Mouse (Mus musculus) MEL-GATA-1-ER (cell line): ENCODE measurements around the gene Phf12.

Experiments
- DNase-seq: peaks from one replicate; pipeline ENCODE4 v3.0.0-alpha.2; 2012; ENCODE audit warnings: low read depth; ENCODE audit errors: extremely low read depth

Gene Phf12

DNA sequence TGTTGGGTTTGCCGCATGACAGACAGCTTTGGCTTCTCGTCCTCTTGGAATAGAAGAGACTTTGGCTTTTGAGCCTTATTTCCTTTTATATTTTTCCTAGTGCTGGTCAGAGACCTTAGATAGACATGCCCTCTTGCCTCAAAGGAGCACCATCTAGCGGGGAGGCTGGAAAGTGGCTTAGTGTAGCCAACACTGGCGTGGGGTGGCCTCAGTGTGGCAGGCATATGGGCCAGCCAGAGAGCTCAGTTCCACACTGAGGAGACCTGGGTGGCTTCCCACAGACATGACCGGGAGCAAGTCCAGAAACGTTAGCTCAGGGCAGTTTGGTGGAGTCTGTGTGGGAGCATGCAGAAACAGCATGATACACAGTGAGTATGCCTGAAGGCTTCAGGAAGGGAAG, 11.8 kb upstream of the Phf12 start:
- DNase-seq: no peak

DNA sequence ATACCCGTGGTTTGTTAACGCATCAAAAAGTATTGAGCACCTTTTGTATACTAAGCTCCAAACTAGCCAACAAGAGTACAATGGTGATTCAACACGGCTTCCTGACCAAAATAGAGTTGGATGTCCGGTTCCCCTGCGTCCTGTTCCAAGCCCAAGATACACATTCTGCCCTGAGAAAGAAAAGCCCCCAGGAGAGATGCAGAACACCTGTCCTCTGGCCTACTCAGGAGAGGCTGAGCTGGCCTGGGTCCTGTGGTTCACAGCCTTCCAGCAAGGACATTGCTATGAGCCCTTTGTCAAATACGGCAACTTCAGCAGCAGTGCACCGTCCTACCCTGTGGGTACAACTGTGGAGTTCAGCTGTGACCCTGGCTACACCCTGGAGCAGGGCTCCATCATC, 9.0 kb upstream of the Phf12 start:
- no peak for DNase-seq

DNA sequence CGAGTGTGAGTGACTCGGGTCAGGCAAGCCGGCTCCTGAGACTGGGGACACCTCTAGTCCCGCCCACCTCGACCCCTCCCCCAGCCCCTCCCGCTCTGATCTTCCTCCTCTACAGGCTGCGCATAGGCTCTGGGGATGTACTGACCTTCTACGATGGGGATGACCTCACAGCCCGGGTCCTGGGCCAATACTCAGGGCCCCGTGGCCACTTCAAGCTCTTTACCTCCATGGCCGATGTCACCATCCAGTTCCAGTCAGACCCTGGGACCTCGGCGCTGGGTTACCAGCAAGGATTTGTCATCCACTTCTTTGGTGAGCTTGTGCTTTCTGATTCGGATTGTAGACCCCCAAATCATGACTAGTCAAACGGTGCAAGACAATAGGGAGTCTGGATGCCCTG, 8.2 kb upstream of the Phf12 start:
- DNase-seq: no peak

DNA sequence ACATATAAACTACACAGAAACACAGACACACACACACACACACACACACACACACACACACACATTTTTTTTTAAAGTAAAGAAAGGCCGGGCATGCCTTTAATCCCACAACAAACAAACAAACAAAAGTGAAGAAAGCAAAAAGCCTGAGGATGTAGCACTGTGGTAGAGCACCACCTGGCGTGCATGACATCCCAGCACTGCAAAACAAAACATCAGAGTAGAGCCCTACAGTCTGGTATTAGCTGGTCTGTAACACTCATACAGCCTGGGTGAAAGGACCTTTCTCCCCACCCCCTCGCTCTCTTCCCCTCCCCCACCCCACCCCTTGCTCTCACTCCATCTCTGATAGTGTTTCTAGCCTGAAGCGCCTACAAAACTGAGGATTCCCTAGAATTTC, 6.7 kb upstream of the Phf12 start:
- DNase-seq: no peak

DNA sequence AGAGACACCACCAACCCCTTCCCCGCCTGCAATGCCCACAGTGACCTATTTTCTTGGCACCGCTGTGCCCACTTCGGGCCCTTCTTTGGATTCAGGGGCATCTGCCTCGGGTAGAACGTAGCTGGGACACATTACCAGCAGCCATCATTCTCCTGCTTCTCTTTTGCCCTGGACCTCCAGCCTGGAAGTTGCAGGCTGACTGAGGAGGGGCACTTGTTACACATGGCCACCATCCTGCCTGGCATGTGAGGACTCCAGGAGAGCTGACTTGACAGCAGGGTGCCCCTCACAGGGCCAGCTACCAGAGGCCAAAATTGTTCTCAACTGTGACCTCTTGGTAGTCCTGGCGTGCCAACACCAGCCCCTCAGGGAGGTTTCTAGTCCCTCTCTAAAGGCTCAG, 4.4 kb upstream of the Phf12 start:
- DNase-seq: no peak

DNA sequence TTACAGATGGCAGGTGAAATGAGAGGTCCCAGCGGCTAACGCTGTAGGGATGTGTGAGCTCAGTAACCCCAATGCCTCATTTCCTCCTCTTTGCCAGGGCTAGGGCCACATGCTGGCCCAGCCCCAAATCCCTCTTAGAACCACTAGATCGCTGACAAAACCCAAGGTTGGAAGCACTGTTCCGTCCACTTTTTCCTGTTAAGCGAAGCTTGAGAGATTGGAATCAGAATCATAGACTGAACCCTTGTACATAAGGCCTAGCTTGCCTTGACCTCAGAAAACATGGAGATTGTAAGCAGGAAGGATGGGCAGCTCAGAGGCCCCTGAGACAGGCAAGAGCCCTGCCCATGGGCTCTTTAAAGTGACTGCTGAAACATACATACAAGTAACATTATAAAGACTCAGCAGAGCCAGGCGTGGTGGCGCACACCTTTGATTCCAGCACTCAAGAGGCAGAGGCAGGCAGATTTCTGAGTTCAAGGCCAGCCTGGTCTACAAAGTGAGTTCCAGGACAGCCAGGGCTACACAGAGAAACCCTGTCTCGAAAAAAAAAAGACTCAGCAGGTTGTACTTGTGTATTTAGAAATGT, 3.2 kb upstream of the Phf12 start:
- DNase-seq: no peak

DNA sequence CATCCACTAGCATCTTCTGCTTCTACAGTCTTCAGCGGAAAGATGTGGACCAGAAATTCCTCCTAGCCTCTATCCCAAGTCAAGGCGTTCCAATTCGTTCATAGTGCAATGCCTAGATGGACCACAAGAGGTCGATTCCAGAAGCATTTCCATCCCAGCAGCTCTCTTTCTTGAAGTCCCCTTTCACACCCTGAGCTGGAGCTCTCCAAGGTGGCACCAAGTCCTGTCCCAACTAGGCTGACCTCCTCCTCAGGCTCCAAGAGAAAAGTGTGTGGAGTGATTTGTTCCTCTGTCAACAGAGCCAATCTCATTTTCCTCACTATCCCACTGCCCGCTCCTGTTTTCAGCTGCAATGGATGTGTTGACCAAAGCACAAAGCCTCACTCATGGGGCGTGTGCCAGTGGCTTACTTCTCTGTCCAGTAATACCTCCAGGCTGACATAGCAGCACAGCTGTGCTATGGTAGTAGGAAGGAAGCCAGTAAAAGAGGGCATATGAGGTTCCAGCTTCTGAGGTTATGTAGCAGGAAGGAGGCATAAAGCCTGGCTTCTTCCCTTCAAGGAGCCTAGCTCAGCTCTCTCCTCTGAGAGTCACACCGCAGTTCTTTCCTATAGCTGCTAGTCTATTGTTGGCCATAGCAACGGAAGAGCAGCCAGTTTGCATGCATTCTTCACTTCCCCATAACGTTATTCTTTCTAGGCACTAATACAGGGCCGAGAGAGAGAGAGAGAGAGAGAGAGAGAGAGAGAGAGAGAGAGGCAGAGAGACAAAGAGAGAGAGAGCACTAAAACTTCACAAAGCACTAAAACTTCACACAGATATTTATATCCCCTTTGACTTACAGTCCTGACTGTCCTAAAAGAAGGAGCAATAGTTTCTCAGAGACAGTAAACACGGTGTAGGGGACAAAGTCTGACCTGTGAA, 2.0 kb upstream of the Phf12 start:
- DNase-seq: peak; percentile 70

DNA sequence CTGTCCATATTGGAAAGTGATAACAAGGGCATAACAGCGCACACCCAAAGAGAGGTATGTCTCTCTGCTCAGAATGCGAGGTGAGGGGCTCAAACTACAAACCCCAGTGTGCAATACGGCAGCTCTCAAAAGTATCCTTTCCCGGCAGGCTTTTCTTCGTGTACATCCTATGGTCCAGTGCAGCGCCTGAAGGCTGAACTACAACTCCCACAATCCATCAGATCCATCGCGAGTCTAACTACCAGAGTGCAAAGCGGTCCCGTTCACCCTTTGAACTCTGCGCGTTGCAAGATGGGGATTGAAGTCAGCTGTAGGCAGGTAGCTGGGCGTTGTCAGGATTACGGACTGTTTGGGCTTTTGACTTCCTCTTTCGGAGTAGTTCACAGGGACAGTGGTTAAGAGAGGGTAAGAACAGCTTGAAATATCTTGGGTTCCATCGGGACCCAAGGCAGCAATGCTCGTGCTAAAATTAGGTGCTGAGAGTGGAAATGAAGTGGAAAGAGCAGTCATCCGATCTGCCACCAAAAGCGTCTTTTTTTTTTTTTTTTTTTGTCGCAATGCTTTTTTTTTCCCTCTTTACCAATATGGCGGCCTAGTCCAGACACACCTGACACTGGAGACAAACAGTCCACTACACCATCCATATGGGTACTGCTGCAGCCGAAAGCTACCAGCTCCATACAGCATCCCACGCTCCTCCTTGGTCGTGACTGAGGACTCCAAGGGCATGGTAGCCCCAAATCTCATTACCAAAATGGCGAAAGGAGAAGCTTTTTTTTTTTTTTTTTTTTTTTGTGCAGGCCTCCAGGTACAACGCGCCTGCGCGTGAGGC, 729 bp upstream of the Phf12 start:
- peak; percentile 100 for DNase-seq

DNA sequence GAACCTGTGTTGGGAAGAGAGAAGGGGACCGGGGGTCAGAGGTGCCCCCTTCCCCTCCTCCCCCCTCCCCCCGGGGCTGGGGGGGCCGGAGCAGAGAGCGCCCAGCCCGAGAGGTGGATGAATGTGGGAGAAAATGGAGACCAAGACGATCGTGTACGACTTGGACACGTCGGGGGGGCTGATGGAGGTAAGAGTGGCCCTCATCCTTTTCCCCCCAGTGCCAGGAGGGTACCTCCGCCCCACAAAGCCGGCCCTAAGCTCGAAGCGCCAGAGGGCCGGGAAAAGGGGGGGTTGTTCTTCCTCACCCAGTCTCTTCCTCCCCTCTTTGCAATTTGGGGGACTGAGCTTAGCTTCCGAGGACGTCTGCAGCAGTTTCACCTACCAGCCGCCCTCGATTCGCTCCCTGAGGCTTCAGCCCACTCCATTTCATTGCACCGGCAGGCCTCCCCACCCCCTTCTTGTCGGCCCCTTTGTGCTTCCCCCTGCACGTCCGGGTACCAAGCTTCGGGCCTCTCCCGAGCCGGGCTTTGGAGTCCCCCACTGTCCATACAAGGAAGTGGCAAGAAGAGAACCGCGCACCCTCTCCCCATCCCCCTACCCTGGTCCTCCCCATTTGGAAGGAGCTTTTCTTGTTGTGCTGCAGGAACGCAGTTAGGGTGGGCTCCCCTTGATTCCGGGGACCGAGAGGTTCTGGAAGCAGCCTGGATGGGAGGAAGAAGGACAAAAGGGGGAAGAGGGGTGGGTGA, 810 bp downstream of the Phf12 start:
- peak; percentile 59 for DNase-seq

DNA sequence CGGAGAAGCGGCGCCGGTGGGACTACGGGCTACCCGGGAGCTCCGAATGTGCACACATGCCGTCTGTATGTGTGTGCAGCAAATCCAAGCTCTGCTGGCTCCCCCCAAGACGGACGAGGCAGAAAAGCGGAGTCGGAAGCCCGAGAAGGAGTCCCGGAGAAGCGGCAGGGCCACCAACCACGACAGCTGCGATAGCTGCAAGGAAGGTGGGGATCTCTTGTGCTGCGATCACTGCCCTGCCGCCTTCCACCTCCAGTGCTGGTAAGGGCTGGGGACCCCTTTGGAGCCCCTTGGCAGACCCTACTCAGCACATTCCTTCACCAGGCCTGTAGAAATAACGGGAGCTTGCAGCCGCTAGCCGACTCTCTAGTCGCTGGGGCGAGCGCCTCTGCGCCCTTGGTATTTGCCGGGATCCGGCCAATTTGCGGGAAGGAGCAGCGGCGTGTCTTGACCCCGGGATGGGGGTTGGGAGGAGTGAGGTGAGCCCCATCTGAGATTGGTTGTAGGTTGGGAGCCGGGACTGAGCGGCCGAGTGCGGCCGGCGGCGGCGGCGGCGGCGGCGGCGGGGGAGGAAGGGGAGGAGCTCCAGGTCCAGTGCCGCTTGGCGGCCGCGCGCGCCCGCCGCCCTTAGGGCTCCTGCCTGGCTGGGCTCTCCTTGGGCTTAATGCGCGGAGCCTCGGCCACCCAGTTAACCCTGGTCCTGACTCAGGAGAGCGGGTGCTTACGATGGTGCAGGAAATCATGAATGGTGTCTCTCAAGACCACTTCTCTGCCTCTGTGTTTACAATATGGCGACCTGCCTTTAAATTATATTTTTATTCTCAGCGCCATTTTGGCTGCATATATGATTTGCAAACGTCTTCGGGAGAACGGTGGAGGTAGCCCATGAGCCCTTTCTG, 1.6 kb downstream of the Phf12 start:
- DNase-seq: no peak

DNA sequence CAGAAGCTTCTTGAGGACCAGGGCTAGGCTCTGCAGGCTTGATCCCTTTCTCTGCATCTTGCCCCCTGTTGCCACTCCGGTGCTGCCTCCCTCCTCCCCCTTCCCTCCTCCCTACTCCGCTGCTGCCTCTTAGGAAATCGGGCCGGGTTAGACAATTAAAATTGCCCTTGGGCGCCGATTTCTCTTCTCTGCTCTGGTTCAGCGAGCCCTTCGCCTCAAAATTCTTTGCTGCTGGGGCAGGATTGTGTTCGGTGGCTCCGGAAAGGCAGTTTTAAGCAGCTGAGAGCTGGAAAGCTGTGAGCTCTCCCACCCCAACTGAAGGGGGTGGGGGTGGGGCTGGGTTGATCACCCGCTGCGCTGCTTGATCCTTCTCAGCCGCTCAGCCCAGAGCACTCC, 2.3 kb downstream of the Phf12 start:
- DNase-seq: no peak

DNA sequence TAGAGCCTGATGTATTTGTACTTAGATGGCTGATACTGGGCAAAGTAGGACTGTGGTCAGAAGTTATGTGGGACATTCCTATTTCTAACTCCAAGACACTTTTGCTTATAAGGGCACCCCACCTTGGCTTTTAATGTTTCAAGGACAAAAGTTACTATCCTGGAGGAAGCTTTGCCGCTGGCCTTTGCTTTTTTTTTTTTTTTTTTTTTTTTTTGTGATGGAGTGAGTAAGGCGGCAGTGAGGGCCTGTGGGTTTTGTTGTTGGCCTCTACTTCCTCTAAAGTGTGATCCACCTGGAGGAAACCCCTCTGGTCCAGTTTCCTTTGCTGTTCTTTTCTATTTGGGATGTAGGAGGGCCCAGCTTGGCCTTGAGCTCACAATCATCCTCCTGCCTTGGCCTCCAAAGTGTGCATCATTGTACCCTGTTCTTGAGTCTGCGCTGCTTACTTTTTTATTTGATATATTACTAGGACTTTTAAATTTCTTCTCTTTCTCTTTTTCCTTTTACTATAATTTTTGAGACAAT, 3.0 kb downstream of the Phf12 start:
- no peak for DNase-seq

DNA sequence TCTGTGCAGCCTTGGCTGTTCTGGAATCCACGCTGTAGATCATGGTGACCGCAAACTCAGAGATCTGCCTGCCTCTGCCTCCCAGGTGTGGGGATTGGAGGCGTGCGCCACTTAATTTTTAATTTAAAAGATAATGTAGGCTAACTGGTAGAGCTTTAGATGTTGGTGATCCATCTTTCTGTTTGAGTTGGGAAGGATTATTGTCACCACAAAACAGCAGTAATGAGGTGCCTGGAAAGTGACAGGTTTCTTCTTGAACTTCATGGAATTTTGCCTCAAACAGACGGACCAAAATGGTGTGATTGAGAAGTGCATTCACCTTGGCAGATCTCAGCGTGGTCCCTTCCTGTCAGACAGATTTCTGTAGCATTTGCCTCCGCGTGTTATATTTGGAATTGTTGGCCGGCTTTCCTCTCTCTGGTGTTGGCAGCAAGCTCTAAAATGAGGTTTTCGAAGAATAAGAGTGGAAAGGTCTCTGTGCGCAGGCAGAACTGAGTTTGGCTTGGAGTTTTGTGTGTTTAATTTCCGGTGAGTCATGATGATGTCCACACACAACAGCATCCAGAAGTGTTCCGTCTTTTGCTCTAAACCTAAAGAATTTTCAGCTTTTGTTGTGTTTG, 6.6 kb downstream of the Phf12 start:
- no peak for DNase-seq

DNA sequence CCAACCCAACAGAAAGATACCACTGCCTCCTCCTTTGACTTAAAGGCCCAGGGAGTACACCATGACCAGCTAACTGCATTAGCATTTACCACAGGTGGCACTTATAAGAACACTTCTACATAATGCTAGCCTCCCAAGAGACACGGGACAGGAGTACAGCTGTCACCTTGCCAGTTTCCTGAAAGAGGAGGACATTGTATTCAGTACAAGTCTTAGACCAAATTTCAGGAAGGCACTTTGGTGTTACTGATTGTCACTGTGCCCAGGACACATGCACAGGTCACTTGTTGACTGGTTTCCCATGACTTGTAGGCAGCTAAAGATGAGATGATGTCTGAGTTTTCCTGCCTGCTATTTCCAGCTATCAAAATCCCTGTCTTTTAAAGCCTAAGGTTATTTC, 13.0 kb downstream of the Phf12 start:
- no peak for DNase-seq

DNA sequence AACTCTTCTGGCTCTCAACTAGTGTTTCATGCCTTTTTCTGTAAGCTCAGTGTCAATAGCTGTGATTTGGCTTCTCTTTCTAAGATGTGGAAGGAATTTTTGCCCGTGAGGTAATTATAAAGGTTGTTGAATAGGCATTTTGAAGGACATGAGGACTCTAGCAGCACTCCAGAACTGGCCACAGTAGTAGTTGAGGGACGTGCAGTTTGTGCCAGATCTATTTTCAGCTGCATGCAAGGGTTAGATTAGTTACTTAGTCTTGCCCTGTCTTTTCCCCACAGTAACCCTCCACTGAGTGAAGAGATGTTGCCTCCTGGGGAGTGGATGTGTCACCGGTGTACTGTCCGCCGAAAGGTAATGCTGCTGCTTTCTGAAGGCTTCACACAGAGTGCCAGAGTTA, 23.9 kb downstream of the Phf12 start:
- no peak for DNase-seq

DNA sequence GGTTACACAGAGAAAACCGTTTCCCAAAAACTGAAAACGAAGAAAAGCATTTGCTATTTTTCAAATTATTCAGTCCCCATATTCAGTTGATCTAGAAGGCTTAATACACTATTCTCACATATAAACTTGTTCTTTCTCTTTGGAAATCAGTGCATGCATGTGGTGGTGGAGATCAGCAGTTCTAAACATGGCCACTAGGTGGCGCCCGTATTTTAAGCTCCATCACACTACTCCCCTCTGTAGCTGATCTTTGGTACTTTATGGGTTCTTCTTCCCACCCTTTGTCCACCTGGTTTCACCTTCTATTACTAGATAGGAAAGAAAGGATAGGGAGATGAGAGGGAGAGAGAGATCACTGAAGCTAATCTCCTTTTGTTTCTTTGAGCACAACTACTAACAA, 37.1 kb downstream of the Phf12 start:
- peak; percentile 48 for DNase-seq

DNA sequence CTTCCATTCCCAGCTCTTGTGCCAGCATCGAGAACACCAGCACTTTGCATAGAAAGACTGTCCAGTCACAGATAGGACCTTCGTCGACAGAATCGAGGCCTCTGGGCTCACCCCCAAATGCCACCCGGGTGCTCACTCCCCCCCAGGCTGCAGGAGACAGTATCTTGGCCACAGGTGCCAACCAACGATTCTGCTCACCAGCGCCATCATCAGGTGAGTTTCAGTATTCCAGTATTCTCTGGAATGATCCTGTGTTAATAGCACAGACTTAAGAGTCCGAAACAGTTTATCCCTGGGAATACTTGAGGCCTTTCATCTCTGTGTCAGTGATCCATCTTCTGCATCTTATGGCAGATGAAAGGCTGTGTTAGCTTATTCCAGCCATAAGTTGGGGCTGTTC, 41.1 kb downstream of the Phf12 start:
- DNase-seq: no peak

DNA sequence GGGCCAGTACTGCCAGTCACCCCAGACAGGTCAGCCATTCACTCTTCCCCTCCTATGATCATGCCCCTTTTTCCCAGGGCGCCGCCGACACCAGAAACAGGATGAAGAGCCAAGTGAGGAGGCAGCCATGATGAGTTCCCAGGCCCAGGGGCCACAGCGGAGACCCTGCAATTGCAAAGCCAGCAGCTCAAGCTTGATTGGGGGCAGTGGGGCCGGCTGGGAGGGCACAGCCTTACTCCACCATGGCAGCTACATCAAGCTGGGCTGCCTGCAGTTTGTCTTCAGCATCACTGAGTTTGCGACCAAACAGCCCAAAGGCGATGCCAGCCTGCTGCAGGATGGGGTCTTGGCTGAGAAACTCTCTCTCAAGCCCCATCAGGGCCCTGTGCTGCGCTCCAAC, 46.7 kb downstream of the Phf12 start:
- no peak for DNase-seq

DNA sequence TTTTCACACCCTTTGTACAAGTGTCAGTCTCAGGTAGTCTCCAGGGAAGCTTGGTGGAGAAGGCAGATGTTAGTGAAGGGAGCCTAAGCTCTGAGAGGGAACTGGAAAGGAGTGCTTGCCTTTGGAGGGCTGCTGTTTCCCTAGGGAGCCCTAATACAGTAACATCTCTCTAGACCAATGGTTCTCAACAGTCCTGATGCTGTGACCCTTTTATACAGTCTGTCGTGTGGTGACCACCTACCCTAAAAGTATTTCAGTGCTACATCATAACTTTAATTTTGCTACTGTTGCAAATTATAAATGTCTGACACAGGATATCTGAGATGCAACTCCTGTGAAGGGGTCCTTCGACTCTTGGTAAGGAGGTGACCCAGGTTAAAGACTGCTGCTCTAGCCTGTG, 48.0 kb downstream of the Phf12 start:
- no peak for DNase-seq

DNA sequence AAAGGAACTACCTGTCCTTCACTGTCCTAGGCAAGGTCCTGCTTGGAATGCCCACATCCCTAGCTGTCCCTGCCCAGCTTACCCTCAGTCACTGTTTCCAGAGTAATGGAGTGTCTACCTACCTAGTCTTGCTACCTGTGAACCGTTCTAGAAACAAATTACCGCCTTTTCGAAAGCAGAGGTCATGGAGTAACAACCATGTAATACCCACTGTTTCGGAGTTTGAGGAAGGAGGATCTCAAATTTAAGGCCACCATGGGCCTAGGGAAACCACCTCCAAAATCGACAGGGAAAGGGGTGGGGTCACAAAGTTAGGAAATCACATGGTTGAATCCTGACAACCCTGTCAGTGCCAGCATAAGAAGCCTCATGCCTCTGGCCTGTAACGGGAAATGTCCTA, 48.8 kb downstream of the Phf12 start:
- DNase-seq: no peak
